Mouse (Mus musculus) myocyte (in vitro differentiated cells): ENCODE measurements at regions not wholly inside any gene's neighbourhood (a gene's known extent, or its start where the extent isn't known, plus 50 kb on each side); places are given as distances from the start of the nearest gene placed in this dataset.

ENCODE experiments used
- E2F4 ChIP-seq: IDR thresholded peaks from one replicate; pipeline ENCODE4 v1.6.1; 2011; ENCODE audit warnings: mild to moderate bottlenecking, control low read depth, moderate library complexity; ENCODE audit not compliant: insufficient read depth
- MAX ChIP-seq: IDR thresholded peaks from one replicate; pipeline ENCODE4 v1.6.1; 2011; ENCODE audit warnings: low read depth, mild to moderate bottlenecking, control low read depth
- MYOD1 ChIP-seq, 3 experiments: IDR thresholded peaks; one replicate each; pipeline ENCODE4 v1.6.1; 2011; ENCODE audit warnings: control low read depth in 2 of 3, low read depth in 2 of 3, mild to moderate bottlenecking in 2 of 3, moderate library complexity in 1 of 3; ENCODE audit not compliant: insufficient read length in 2 of 3, control insufficient read depth in 1 of 3
- MYOG ChIP-seq, 3 experiments: IDR thresholded peaks; one replicate each; pipeline ENCODE4 v1.6.1; 2011; ENCODE audit warnings: control low read depth in 2 of 3, low read depth in 2 of 3, mild to moderate bottlenecking in 2 of 3; ENCODE audit not compliant: insufficient read length in 2 of 3, control insufficient read depth in 1 of 3, insufficient read depth in 1 of 3
- POLR2A ChIP-seq: IDR thresholded peaks from one replicate; pipeline ENCODE4 v1.6.1; 2011; ENCODE audit warnings: low read depth, mild to moderate bottlenecking, control low read depth, moderate library complexity; ENCODE audit not compliant: insufficient read length
- POLR2AphosphoS2 ChIP-seq: IDR thresholded peaks from one replicate; pipeline ENCODE4 v1.6.1; 2011; ENCODE audit warnings: low read depth, control low read depth; ENCODE audit not compliant: insufficient read length
- SRF ChIP-seq: IDR thresholded peaks from one replicate; pipeline ENCODE4 v1.6.1; 2011; ENCODE audit warnings: low read depth; ENCODE audit not compliant: control insufficient read depth, insufficient read length
- TCF12 ChIP-seq: IDR thresholded peaks from one replicate; pipeline ENCODE4 v1.6.1; 2011; ENCODE audit warnings: mild to moderate bottlenecking, control low read depth; ENCODE audit not compliant: poor library complexity, insufficient read depth, severe bottlenecking
- USF1 ChIP-seq: IDR thresholded peaks from one replicate; pipeline ENCODE4 v1.6.1; 2011; ENCODE audit warnings: low read depth, mild to moderate bottlenecking, control low read depth, moderate library complexity

DNA sequence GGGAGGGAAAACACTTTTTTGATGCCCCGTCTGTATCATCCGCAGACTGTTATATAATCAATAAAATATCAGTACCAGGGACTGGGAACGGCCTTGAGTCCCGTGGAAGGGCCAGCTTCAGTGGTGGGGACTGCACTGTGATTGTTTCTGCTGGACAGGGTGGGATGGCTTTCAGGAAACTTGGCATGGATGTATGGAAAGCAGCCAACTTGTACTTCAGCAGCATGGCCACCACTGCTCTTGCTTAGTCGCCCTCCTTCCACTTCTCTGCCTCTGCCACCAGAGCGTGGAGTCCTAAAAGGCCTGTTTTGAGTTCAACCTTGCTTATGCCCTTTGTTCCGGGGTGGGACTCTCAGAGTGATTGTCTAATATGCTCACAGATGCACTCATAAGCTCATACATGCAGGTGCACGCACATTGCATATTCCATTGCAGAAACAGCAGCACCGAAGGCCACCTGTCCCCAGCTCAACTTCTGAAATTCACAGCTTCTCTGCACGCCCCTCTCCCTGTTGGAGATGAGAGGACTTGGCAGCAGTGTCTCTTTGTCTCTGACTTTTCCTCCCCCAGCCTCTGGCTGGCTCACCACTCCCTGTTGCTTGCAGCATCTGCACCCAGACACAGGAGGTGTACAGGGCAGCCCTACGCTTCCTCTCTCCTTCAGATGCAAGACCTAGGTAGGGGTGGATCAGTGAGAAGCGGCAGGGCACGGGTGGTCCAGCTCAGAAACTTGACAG, 91.0 kb upstream of the Grik3 start:
- TF ChIP-seq POLR2A, result no peak
- TF ChIP-seq USF1, result no peak
- no peak for TF ChIP-seq MYOD1 (IDR thresholded peaks at IDR 0.05; ENCODE audit: control insufficient read depth in 1 of 3, insufficient read length in 2 of 3, low read depth in 2 of 3)
- no peak for TF ChIP-seq TCF12
- no peak for TF ChIP-seq MAX
- TF ChIP-seq SRF, result no peak
- TF ChIP-seq POLR2AphosphoS2, result no peak
- no peak for TF ChIP-seq MYOG (IDR thresholded peaks at IDR 0.05; ENCODE audit: control insufficient read depth in 1 of 3, insufficient read depth in 1 of 3, insufficient read length in 2 of 3, low read depth in 2 of 3)
- no peak for TF ChIP-seq E2F4
